Mouse (Mus musculus): Measurements from ENCODE around the gene Zranb2. TPM values are rescaled to one million over a fixed set of nuclear protein-coding genes. Genes with fewer than 3 reads are reported as not detected.

Gene Zranb2
- 24.8 and 26.5 TPM in 2 replicates for total RNA-seq (2014; rRNA removed)
- polyA plus RNA-seq (2012; rRNA removed), result 4.2 and 4.4 TPM in 2 replicates

GRCm38 (mm10) chr3:157533964-157534785 is at the start of gene Zranb2:
Zranb2 (plus strand) TSS chr3:157534160.
- peaks cover 6% of the 10 kb centered on the region; the same call in 1 of the 2 replicates for H3K79me2 ChIP-seq (ENCODE audit: control insufficient read depth, insufficient read depth, low read length)
- H3K9ac ChIP-seq (ENCODE audit: low read depth, low read length), result peak within 1 kb of the TSS; percentile 97
- under 1% methylated on average over 91 of the region's 91 CpGs for WGBS
- peak; percentile 74 for DNase-seq (ENCODE audit: extremely low read depth, low read depth, low spot score)
- H3K27ac ChIP-seq (replicated peaks; ENCODE audit: insufficient read depth, low read depth, low read length), result peak within 1 kb of the TSS; percentile 99
- H3K4me1 ChIP-seq (ENCODE audit: control insufficient read depth, insufficient read depth, low read length), result peaks cover 10% of the 10 kb centered on the region; the same call in 1 of the 2 replicates
- H3K4me3 ChIP-seq (ENCODE audit: insufficient read depth, low read depth, low read length), result peak within 1 kb of the TSS; percentile 97
- no peak for TF ChIP-seq CTCF (IDR thresholded peaks at IDR 0.05; ENCODE audit: low read depth, low read length)
- TF ChIP-seq POLR2A (IDR thresholded peaks at IDR 0.05; ENCODE audit: extremely low read depth, insufficient read depth, low read length), result 0 out of 2 replicates have a peak, but pooled peaks have one; percentile 39
- peaks cover 15% of the 10 kb centered on the region for H3K36me3 ChIP-seq (ENCODE audit: control insufficient read depth, insufficient read depth, low read length)
- peaks cover 12% of the 10 kb centered on the region; the same call in 1 of the 2 replicates for H3K27me3 ChIP-seq (ENCODE audit: control insufficient read depth, insufficient read depth, low read length)

DNA sequence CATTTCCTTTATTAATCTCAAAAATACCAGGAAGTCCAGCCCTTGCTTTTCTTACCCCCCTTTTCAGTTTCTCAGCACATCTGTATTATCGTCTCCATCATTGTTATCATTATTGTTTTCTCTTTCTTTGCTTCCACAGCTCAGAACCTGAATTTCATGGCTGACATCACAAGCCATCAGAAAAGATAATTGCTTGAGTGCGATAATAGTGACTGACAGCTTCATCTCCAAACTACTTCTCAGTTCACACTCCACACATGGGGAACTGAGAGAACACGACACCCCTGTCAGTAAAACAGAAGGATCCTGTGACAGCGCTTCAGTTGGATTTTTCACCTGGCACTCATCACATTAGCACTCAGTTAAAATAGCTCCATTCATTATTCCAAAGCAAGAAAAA is 41.9 kb upstream of the Zranb2 start:
- TF ChIP-seq CTCF (IDR thresholded peaks at IDR 0.05; ENCODE audit: low read depth, low read length) (no peak), POLR2A (IDR thresholded peaks at IDR 0.05; ENCODE audit: extremely low read depth, insufficient read depth, low read length) (no peak)
- no peak for DNase-seq (ENCODE audit: extremely low read depth, low read depth, low spot score)
- Histone ChIP-seq H3K9ac (ENCODE audit: low read depth, low read length) (no peak overlapping the region), H3K36me3 (ENCODE audit: control insufficient read depth, insufficient read depth, low read length) (no peaks in the 10 kb centered on the region), H3K27ac (replicated peaks; ENCODE audit: insufficient read depth, low read depth, low read length) (no peak overlapping the region), H3K79me2 (ENCODE audit: control insufficient read depth, insufficient read depth, low read length) (no peaks in the 10 kb centered on the region), H3K27me3 (ENCODE audit: control insufficient read depth, insufficient read depth, low read length) (no peaks in the 10 kb centered on the region), H3K4me1 (ENCODE audit: control insufficient read depth, insufficient read depth, low read length) (no peaks in the 10 kb centered on the region), H3K4me3 (ENCODE audit: insufficient read depth, low read depth, low read length) (no peak overlapping the region)
- WGBS, result 80% methylated on average over 4 of the region's 4 CpGs

GRCm38 (mm10) chr3:157502216-157502615 is 31.7 kb upstream of the Zranb2 start:
- WGBS, result 60% methylated on average over 1 of the region's 1 CpGs

GRCm38 (mm10) chr3:157514116-157514796 is 19.7 kb upstream of the Zranb2 start:
- Histone ChIP-seq H3K4me1 (ENCODE audit: control insufficient read depth, insufficient read depth, low read length) (no peaks in the 10 kb centered on the region), H3K36me3 (ENCODE audit: control insufficient read depth, insufficient read depth, low read length) (no peaks in the 10 kb centered on the region), H3K9ac (ENCODE audit: low read depth, low read length) (no peak overlapping the region), H3K27me3 (ENCODE audit: control insufficient read depth, insufficient read depth, low read length) (no peaks in the 10 kb centered on the region), H3K79me2 (ENCODE audit: control insufficient read depth, insufficient read depth, low read length) (no peaks in the 10 kb centered on the region), H3K27ac (replicated peaks; ENCODE audit: insufficient read depth, low read depth, low read length) (no peak overlapping the region), H3K4me3 (ENCODE audit: insufficient read depth, low read depth, low read length) (no peak overlapping the region)
- 72% methylated on average over 5 of the region's 5 CpGs for WGBS
- no peak for DNase-seq (ENCODE audit: extremely low read depth, low read depth, low spot score)
- no peak for TF ChIP-seq CTCF (IDR thresholded peaks at IDR 0.05; ENCODE audit: low read depth, low read length)
- TF ChIP-seq POLR2A (IDR thresholded peaks at IDR 0.05; ENCODE audit: extremely low read depth, insufficient read depth, low read length), result no peak

More at GRCm38 (mm10) chr3:157502216-157502615, 31.7 kb upstream of the Zranb2 start:
- Histone ChIP-seq H3K27me3 (ENCODE audit: control insufficient read depth, insufficient read depth, low read length) (no peaks in the 10 kb centered on the region), H3K27ac (replicated peaks; ENCODE audit: insufficient read depth, low read depth, low read length) (no peak overlapping the region), H3K4me1 (ENCODE audit: control insufficient read depth, insufficient read depth, low read length) (no peaks in the 10 kb centered on the region), H3K9ac (ENCODE audit: low read depth, low read length) (no peak overlapping the region), H3K36me3 (ENCODE audit: control insufficient read depth, insufficient read depth, low read length) (no peaks in the 10 kb centered on the region), H3K79me2 (ENCODE audit: control insufficient read depth, insufficient read depth, low read length) (no peaks in the 10 kb centered on the region), H3K4me3 (ENCODE audit: insufficient read depth, low read depth, low read length) (no peak overlapping the region)
- no peak for TF ChIP-seq POLR2A (IDR thresholded peaks at IDR 0.05; ENCODE audit: extremely low read depth, insufficient read depth, low read length)
- TF ChIP-seq CTCF (IDR thresholded peaks at IDR 0.05; ENCODE audit: low read depth, low read length), result no peak
- DNase-seq (ENCODE audit: extremely low read depth, low read depth, low spot score), result no peak

DNA sequence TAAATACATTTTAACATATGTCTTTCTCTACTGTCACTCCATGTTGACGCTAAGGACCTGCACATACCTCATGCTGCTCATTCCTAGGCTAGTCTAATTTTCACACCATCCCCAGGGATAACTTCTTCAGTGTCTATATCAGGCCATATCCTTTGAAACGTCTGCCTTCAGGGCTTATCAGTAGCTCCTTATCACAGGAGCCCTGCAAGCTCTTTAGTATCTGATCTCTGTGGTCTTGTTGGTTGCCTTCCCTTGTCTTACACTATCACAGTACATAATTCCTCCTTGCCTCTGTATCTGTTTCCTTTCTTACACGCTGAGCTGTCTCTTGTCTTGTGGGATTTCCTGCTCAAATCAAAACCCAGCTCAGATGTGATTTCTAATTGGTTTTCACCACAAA is 17.5 kb upstream of the Zranb2 start:
- H3K4me1 ChIP-seq (ENCODE audit: control insufficient read depth, insufficient read depth, low read length), result no peaks in the 10 kb centered on the region
- 42% methylated on average over 3 of the region's 3 CpGs for WGBS
- no peaks in the 10 kb centered on the region for H3K79me2 ChIP-seq (ENCODE audit: control insufficient read depth, insufficient read depth, low read length)
- no peak for DNase-seq (ENCODE audit: extremely low read depth, low read depth, low spot score)
- no peak overlapping the region for H3K27ac ChIP-seq (replicated peaks; ENCODE audit: insufficient read depth, low read depth, low read length)
- H3K36me3 ChIP-seq (ENCODE audit: control insufficient read depth, insufficient read depth, low read length), result no peaks in the 10 kb centered on the region
- H3K4me3 ChIP-seq (ENCODE audit: insufficient read depth, low read depth, low read length), result no peak overlapping the region
- no peaks in the 10 kb centered on the region for H3K27me3 ChIP-seq (ENCODE audit: control insufficient read depth, insufficient read depth, low read length)
- no peak overlapping the region for H3K9ac ChIP-seq (ENCODE audit: low read depth, low read length)
- no peak for TF ChIP-seq CTCF (IDR thresholded peaks at IDR 0.05; ENCODE audit: low read depth, low read length)
- no peak for TF ChIP-seq POLR2A (IDR thresholded peaks at IDR 0.05; ENCODE audit: extremely low read depth, insufficient read depth, low read length)
